9 mouse cellular contexts compared by ENCODE assay signal in the genomic region with DNA sequence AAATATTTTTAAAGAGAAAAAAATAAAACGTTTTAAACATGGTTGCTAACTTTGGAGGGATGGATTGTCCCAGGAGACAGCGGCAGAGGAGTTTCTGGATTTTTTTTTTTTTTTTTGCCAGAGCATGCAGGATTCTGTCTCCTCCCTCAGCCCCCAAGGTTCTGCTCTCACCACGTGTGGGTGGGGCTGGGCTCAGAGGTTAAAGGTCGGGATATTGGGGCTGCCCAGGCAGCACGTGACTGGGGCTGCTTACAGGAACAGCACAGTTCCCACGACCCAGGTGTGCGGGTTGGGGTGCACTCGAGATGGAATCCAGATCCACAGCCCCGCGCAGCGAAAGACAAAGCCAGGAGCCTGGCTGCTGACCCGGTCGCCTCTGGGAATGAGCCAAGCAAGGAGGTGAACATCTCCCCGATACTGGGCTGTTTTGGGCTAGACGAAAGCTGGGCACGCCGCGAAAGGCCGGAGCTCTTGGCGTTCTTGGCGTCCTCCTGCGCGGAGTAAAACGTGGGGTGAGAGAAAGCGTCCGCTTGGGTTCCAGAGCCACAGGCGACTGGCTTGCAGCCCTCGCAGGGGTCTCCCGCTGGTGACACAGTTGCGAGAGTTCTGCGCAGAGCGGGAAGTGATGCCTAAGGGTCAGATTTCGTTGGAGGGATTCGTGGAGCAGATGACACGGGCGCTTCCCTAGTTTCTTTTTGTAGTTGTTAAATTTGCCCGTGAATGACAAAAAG. TPM values are rescaled to one million over a fixed set of nuclear protein-coding genes. Genes with fewer than 3 reads are reported as not detected.
A peak's percentile ranks its signal among the peaks of the same experiment; 100 is the strongest.
DNase-seq lines count a peak whose midpoint lies in the region; ATAC-seq and TF ChIP-seq lines count a peak whose summit lies in the region.
"Had no signal": no experiment of that assay in that cellular context is flagged by ENCODE, and none has a peak within 500 bp of the region (broad histone marks: within the 10 kb centered on the region; RNA-seq: fewer than 3 reads in every experiment).

No protein-coding gene starts in this region.

- 0 out of 2 replicates have a peak overlapping the region, but pooled peaks have one; percentile 12 for H3K4me2 ChIP-seq in midbrain, embryonic 11.5 days
- H3K4me2 ChIP-seq in midbrain, embryonic 13.5 days (replicated peaks) = no peak overlapping the region
- H3K4me2 ChIP-seq in intestine, embryonic 16.5 days (ENCODE audit: low read depth, low read length) = peak overlapping the region; percentile 25

- under 1% methylated on average over 37 of the region's 37 CpGs for WGBS in midbrain, embryonic 11.5 days
- under 1% methylated on average over 37 of the region's 37 CpGs for WGBS in midbrain, embryonic 13.5 days
- 2% methylated on average over 37 of the region's 37 CpGs for WGBS in intestine, embryonic 16.5 days
- 4% methylated on average over 37 of the region's 37 CpGs for WGBS in small intestine, adult 2 months

- peaks cover 75% of the 10 kb centered on the region for H3K27me3 ChIP-seq in midbrain, embryonic 11.5 days (ENCODE audit: control insufficient read depth, insufficient read depth, low read length)
- H3K27me3 ChIP-seq in midbrain, embryonic 13.5 days = peaks cover 78% of the 10 kb centered on the region
- H3K27me3 ChIP-seq in intestine, embryonic 16.5 days (replicated peaks; ENCODE audit: control insufficient read depth, insufficient read depth, low read length) = peaks cover 66% of the 10 kb centered on the region
- peaks cover 65% of the 10 kb centered on the region for H3K27me3 ChIP-seq in small intestine, adult 2 months (ENCODE audit: control insufficient read depth, insufficient read depth, low read length)

- no peak for TF ChIP-seq POLR2A in small intestine, adult 2 months (IDR thresholded peaks at IDR 0.05; ENCODE audit: low read depth, low read length)

- H3K4me3 ChIP-seq in midbrain, embryonic 11.5 days (ENCODE audit: low read depth, low read length) = 0 out of 2 replicates have a peak overlapping the region, but pooled peaks have one; percentile 3
- H3K4me3 ChIP-seq in midbrain, embryonic 13.5 days (replicated peaks) = no peak overlapping the region; the same call in 1 of the 2 replicates
- H3K4me3 ChIP-seq in intestine, embryonic 16.5 days (ENCODE audit: low read length) = peak overlapping the region; percentile 21; the same call in 1 of the 2 replicates
- peak overlapping the region; percentile 15 for H3K4me3 ChIP-seq in small intestine, adult 2 months (ENCODE audit: low read depth, low read length)
- H3K4me3 ChIP-seq: myocyte had no signal

- H3K36me3 ChIP-seq in midbrain, embryonic 11.5 days (ENCODE audit: control insufficient read depth, insufficient read depth, low read length) = no peaks in the 10 kb centered on the region
- no peaks in the 10 kb centered on the region for H3K36me3 ChIP-seq in midbrain, embryonic 13.5 days
- no peaks in the 10 kb centered on the region for H3K36me3 ChIP-seq in intestine, embryonic 16.5 days (ENCODE audit: control insufficient read depth, insufficient read depth, low read length)
- no peaks in the 10 kb centered on the region for H3K36me3 ChIP-seq in small intestine, adult 2 months (ENCODE audit: control insufficient read depth, insufficient read depth, low read length)

- peaks cover 34% of the 10 kb centered on the region for H3K4me1 ChIP-seq in midbrain, embryonic 11.5 days (ENCODE audit: control insufficient read depth, insufficient read depth, low read length)
- peaks cover 37% of the 10 kb centered on the region for H3K4me1 ChIP-seq in midbrain, embryonic 13.5 days (replicated peaks)
- H3K4me1 ChIP-seq in intestine, embryonic 16.5 days (ENCODE audit: control insufficient read depth, insufficient read depth, low read length) = peaks cover 17% of the 10 kb centered on the region
- H3K4me1 ChIP-seq in small intestine, adult 2 months (ENCODE audit: control insufficient read depth, insufficient read depth, insufficient read length, low read length) = peaks cover 17% of the 10 kb centered on the region

- H3K27ac ChIP-seq in midbrain, embryonic 11.5 days (ENCODE audit: low read depth, low read length) = no peak overlapping the region
- no peak overlapping the region for H3K27ac ChIP-seq in midbrain, embryonic 13.5 days
- no peak overlapping the region for H3K27ac ChIP-seq in intestine, embryonic 16.5 days (ENCODE audit: low read length)
- H3K27ac ChIP-seq in small intestine, adult 2 months (ENCODE audit: insufficient read depth, low read depth, low read length) = no peak overlapping the region

- H3K9me3 ChIP-seq in midbrain, embryonic 11.5 days (ENCODE audit: control insufficient read depth, low read length) = no peaks in the 10 kb centered on the region
- no peaks in the 10 kb centered on the region for H3K9me3 ChIP-seq in midbrain, embryonic 13.5 days
- no peaks in the 10 kb centered on the region for H3K9me3 ChIP-seq in intestine, embryonic 16.5 days (ENCODE audit: control insufficient read depth, low read length)

- ATAC-seq in cerebellum, adult (ENCODE audit: insufficient number of reproducible peaks, low FRiP score, low TSS enrichment) = no peak
- ATAC-seq in midbrain, embryonic 11.5 days (ENCODE audit: low FRiP score) = no peak
- ATAC-seq in midbrain, embryonic 13.5 days = no peak
- no peak for ATAC-seq in intestine, embryonic 16.5 days

- DNase-seq in cerebellum, adult 11-12 months = peak; percentile 41
- peak; percentile 97 for DNase-seq in midbrain, embryonic 11.5 days (ENCODE audit: low spot score, missing footprints)
- DNase-seq in layer of hippocampus, adult 11-12 months (ENCODE audit: low spot score) = no peak
- no peak for DNase-seq in thymus, postnatal 14 days

- no peak for TF ChIP-seq CTCF in small intestine, adult 2 months (IDR thresholded peaks at IDR 0.05; ENCODE audit: extremely low read depth, insufficient read length, insufficient replicate concordance, low read depth, low read length)

- H3K9ac ChIP-seq in midbrain, embryonic 11.5 days (ENCODE audit: low read length) = no peak overlapping the region
- H3K9ac ChIP-seq in midbrain, embryonic 13.5 days (replicated peaks) = no peak overlapping the region
- H3K9ac ChIP-seq in intestine, embryonic 16.5 days (ENCODE audit: low read depth, low read length) = no peak overlapping the region

RNA-seq across cellular contexts. Expression of a gene that starts 3.3 kb away (rescaled TPM):
- polyA plus RNA-seq in midbrain, embryonic 11.5 days (2014; fragmentation: Nextera tagmentation; extraction: Ambion mirVana) = 275 and 279 TPM in 2 replicates
- polyA plus RNA-seq in midbrain, embryonic 13.5 days (2015; fragmentation: Nextera tagmentation; extraction: Ambion mirVana) = 206 and 224 TPM in 2 replicates
- polyA plus RNA-seq in intestine, embryonic 16.5 days (2015; fragmentation: Nextera tagmentation; extraction: Ambion mirVana) = 162 and 193 TPM in 2 replicates
- 16.5 and 30.5 TPM in 2 replicates for polyA plus RNA-seq in small intestine, adult 2 months (2012; rRNA removed)

RNA-seq across cellular contexts. Expression of a gene that starts 8.1 kb away (rescaled TPM):
- 0.10 and 0.19 TPM in 2 replicates for polyA plus RNA-seq in midbrain, embryonic 11.5 days (2014; fragmentation: Nextera tagmentation; extraction: Ambion mirVana)
- 1.4 and 1.6 TPM in 2 replicates for polyA plus RNA-seq in midbrain, embryonic 13.5 days (2015; fragmentation: Nextera tagmentation; extraction: Ambion mirVana)
- 0.39 and 0.68 TPM in 2 replicates for polyA plus RNA-seq in intestine, embryonic 16.5 days (2015; fragmentation: Nextera tagmentation; extraction: Ambion mirVana)
- 0.52 and 1.2 TPM in 2 replicates for polyA plus RNA-seq in small intestine, adult 2 months (2012; rRNA removed)

RNA-seq across cellular contexts. Expression of a gene that starts 14.0 kb away (rescaled TPM):
- polyA plus RNA-seq in midbrain, embryonic 11.5 days (2014; fragmentation: Nextera tagmentation; extraction: Ambion mirVana) = 0.18 TPM in 1 of 2 replicates, not detected in the other
- polyA plus RNA-seq in midbrain, embryonic 13.5 days (2015; fragmentation: Nextera tagmentation; extraction: Ambion mirVana) = 0.50 and 0.99 TPM in 2 replicates
- polyA plus RNA-seq in intestine, embryonic 16.5 days (2015; fragmentation: Nextera tagmentation; extraction: Ambion mirVana) = 0.53 and 0.54 TPM in 2 replicates
- polyA plus RNA-seq in small intestine, adult 2 months (2012; rRNA removed) = 2.4 and 4.6 TPM in 2 replicates

Comparison
In these comparisons a context has a peak if more than half of its experiments do, and no peak if none do; other contexts are left out.
1. DNase-seq: peak in cerebellum, adult 11-12 months (single experiment) and midbrain, embryonic 11.5 days (single experiment); none in layer of hippocampus, adult 11-12 months (single experiment) and thymus, postnatal 14 days (single experiment).